Mouse (Mus musculus) spleen, adult 2 months (tissue): ENCODE measurements around the gene Hspbp1.

Experiments used
- CTCF ChIP-seq: fragments of 200-500 bp; IDR thresholded peaks from 2 replicates; pipeline ENCODE4 v1.5.1; 2011; ENCODE audit warnings: mild to moderate bottlenecking, inconsistent platforms; ENCODE audit not compliant: insufficient read depth, insufficient read length, insufficient replicate concordance; ENCODE audit errors: extremely low read depth
- POLR2A ChIP-seq: fragments of 200-500 bp; IDR thresholded peaks from 2 replicates; pipeline ENCODE4 v1.6.1; 2011; ENCODE audit warnings: low read depth, low read length, inconsistent platforms

DNA sequence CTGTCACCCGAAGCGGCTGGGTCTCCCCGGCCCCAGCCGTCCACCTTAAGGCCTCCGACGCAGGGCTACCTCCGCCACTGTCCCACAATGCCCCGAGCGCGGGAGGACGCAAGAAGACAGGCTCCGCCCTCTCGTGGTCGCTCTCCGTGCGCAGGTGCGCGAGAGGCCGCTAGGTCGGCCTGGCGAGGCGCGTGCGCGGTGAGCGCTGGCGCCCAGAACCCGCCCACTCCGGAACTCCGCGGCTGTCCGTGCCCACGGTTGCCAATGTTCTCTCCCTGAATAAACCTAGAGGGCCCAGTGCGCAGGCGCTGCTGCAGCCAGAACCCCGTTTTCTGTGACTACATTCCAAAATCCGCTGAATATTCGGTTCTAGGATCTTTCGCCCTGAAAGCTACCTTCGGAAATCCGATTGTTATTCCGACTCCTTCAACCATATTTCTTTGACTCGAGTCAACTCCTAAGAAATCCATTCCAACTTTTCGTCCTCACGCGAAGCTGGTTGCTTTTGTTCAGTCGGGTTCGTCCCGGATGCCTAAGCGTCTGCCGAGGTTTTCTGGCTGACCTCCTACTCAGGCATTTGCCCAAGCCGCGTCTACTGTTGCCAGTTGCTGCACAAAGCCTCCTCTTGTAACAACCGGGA is 25.8 kb downstream of the Hspbp1 start, which contains the start of gene Ppp6r1:
- TF ChIP-seq CTCF, result peak; percentile 22; the same call in 1 of the 2 replicates
- peak; percentile 83 for TF ChIP-seq POLR2A
